ENCODE assay signal across 10 mouse cellular contexts in genomic region chr1:92719864-92720263, GRCm38 (mm10).
"Had no signal": no experiment of that assay in that cellular context is flagged by ENCODE, and none has a peak within 500 bp of the region (broad histone marks: within the 10 kb centered on the region; RNA-seq: fewer than 3 reads in every experiment).

No protein-coding gene starts in this region.

- H3K4me2 ChIP-seq: limb, embryonic 13.5 days; midbrain, embryonic 12.5 days; stomach, embryonic 15.5 days had no signal

- H3K36me3 ChIP-seq: limb, embryonic 13.5 days; midbrain, embryonic 12.5 days; stomach, embryonic 15.5 days had no signal

- H3K4me3 ChIP-seq: limb, embryonic 13.5 days; midbrain, embryonic 12.5 days; stomach, embryonic 15.5 days had no signal

- H3K9ac ChIP-seq: limb, embryonic 13.5 days; liver, embryonic 14.5 days; midbrain, embryonic 12.5 days; stomach, embryonic 15.5 days had no signal

- DNase-seq: kidney, postnatal 36 days; lung, adult 18-20 months; right cerebral cortex, postnatal 14 days; thymus, postnatal 36 days had no signal

- H3K9me3 ChIP-seq: limb, embryonic 13.5 days; midbrain, embryonic 12.5 days; stomach, embryonic 15.5 days had no signal

- H3K27ac ChIP-seq: kidney, postnatal 0 days; limb, embryonic 13.5 days; liver, embryonic 14.5 days; midbrain, embryonic 12.5 days; stomach, embryonic 15.5 days had no signal

- ATAC-seq: midbrain, embryonic 16.5 days had no signal

- H3K27me3 ChIP-seq: limb, embryonic 13.5 days; midbrain, embryonic 12.5 days; stomach, embryonic 15.5 days had no signal

- H3K4me1 ChIP-seq: stomach, embryonic 15.5 days had no signal
